Mouse (Mus musculus): ENCODE data around the gene Lrch3.

- TF ChIP-seq TAL1 (IDR thresholded peaks at IDR 0.05; ENCODE audit: low read length) (no peak), GATA1 (IDR thresholded peaks at IDR 0.05; ENCODE audit: low read length) (no peak)
Observed at GRCm38 (mm10) chr16:33061400-33061799, 147.5 kb downstream of the Lrch3 start.

Measured in erythroblast, embryonic 14.5 days (primary cell).